Mouse (Mus musculus) frontal cortex, postnatal 14 days (tissue): ENCODE measurements around the gene Cnksr1.

Experiments used
- DNase-seq, 2 experiments: peaks; one replicate each; pipeline ENCODE4 v3.0.0; 2022; ENCODE audit warnings: low spot score in 2 of 2

The Cnksr1 gene

DNA sequence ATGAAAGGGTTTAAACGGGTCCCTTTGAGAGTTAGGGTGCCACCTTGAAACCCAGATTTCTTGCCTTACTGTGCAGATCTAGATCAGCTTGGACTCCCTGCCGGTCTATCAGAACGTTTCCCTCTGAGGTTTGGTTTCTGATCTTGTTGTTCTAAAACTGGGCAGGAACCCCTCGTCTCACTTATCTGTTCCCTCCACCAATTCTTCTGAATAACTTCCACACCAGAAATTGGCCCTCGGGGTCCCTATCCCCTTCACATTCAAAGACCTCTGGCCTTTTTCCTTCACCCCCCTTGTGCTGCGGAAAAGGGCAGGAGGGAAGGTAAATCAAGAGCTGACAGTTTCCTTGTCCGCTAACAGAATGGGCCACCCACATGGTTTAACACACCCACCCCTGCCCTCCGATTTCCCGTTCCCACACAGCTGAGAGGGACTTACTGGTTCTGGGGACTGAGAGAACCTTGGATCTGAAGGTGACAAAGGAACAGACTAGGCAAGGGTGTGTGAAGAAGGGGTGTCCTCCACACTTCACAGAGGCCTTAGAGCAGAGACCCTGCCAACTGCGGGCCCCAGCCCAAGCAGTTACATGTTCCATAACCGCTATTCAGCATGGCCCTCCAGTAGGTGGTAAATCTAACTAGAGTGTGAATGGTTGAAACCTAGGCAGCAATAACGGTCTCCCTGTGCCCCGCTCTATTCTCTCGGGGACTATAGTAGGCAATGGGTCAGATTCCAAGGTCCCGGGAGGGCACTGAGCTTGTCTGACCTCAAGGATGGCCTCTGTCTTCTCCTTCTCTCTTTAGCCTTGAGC is 14.9 kb upstream of the Cnksr1 start:
- no peak for DNase-seq

DNA sequence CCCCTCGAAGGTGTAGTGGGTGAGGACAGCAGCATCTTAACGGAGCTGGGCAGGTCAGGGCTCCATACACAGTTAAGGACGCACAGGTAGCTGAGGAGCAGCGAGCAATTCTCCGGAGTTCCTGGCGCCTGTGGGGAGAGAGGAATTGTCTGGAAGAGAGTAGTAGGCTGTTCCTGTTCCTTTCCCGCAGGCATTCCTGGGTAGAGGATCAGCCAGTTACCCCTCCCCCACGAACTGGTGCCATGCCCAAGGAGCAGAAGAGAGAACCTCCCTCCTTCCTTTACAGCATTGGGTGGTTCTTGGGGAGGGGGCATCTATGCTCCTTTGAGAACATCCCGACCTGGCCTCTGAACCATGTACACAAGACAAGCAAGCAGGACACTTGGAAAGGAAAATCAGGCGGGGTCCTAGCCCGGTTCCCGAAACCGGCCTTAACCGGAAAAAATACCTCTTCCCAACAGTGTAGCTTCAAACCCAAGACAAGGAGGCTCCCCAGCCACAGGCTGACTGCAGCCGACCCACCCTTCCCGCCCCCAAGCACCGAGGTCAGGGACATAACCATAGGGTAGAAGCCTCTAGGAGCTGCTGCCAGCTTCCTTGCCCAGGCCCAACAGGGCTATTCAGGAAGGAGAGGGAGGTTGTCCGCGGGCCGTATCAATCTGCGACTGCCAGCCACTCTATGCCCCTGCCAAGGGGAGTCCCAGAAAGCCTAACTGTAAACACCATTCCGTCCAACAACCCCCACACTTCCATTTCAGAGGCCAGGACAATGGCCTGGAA is 14.1 kb upstream of the Cnksr1 start:
- DNase-seq: no peak

- peak in 1 of 2 experiments; percentile 34 for DNase-seq
These were observed 13.3 kb upstream of the Cnksr1 start for GRCm38 (mm10) chr4:134251241-134252130.

GRCm38 (mm10) chr4:134250930-134251240 is 12.7 kb upstream of the Cnksr1 start:
- no peak for DNase-seq

DNA sequence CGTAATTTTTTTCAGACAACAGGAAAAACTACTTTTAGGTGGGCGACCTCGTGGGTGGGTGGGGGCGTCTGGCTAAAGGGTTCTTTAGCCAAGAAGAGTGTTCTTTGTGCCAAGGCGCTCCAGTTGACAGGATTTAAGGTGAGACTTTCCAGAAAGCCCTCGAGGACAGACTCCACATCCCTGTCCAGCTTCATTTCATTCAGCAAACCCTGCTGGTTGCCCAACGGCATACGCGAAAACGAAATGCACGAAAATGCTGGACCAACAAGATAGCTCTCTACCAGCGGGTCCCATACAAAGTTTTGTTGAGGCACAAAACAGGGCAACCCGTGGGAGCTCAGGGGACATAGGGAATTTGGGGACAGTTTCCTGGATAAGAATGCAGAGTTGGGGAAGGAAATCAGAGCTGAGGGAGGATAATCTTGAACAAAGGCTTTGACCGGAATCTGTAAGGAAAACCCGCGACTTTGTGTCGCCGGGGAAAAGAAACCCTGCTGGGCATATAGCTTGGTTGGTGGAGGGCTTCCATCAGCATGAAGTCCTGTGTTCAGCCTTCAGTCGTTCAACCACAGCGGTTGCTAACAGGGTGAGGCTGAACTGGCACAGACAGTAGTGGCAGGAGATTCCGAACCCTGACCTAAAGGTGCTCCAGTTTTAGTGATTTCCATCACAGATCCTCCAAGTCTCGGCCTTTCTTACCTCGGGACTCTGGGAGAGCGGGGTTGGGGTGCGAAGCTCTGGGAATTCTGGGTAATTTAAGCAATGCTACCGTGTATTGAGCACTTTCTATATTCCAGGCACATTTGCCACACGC is 12.1 kb upstream of the Cnksr1 start:
- no peak for DNase-seq

- peak in 1 of 2 experiments; percentile 60 for DNase-seq
These were observed 11.5 kb upstream of the Cnksr1 start for GRCm38 (mm10) chr4:134249651-134250050.

GRCm38 (mm10) chr4:134246719-134247258 is 8.6 kb upstream of the Cnksr1 start, which contains the start of gene Gm30191:
TSS of gene Gm30191 (plus strand) at chr4:134246935.
- no peak for DNase-seq

GRCm38 (mm10) chr4:134246256-134246655 is 8.1 kb upstream of the Cnksr1 start:
- no peak for DNase-seq

DNA sequence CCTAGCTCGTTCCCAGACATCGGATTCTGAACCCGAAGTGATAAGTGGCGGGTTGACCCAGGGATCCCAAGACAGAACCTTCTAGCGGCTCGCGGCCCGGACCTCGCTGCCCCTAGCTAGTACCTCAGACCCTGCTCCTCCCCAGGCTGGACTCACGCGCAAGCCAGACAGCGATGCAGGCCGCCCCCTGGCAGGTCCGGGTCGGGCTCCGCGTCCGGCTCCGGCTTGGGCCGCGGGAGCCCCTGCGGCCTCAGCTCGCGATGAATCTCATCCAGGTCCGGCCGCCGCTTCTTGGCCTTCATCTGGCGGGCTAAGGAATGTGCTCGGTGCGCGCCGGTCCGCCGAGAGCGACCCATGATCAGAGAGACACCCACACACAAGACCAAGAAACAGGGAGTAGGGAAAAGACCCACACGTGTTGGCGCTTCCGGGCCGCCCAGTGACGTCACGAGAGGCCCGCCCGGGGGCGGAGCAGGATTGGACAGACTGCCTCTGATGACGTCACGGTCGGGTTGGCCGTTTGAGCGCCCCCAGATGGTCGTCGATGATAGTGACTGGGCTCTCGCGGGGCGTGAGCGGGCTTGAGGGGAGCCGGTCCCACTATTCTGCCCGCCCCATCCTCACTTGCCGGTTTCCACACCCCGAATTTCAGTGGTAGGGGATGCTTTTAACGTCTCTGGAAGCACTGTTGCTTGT is 7.1 kb upstream of the Cnksr1 start, which contains the start of gene Zfp593:
Gene Zfp593, minus strand, starts transcription at position 445 of the 696 bp plus-strand sequence.
- DNase-seq: peak; percentile 89 to 95

DNA sequence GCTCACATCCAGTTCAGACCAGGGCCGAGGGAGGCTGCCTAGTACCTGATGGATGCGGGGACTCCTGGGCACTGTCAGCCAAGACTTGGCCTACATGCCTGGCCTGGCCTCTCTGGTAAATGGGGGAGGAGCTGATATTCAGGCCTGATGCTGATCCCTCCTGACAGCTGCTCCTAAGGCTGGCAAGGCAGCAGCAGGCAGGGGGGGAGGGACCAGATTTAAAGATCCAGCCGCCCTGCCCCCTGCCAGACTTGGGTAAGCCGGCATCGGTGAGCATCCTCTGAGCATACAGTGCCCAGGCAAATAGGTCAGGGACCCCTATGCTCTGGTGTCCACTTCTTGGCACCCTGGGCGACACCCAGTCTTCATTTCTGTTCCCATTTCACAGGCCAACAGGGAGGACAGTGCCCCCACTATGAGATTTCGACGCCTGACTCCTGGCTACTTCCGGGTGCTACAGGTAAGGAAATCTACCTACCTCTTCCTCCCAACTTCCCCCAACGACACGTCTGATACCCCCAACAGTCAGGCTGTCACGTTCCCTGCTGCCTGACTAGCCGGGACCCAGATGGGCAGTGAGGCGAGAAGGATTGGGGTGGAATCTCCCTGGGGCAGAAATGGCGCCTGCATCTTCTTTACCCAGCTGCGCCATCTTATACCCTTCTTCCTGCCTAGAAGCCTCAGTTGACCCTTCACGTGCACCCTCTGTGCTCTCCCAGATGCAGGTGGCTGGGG is 5.5 kb upstream of the Cnksr1 start, which contains the start of gene E130218I03Rik:
Gene E130218I03Rik, plus strand, starts transcription at position 147 of the 735 bp plus-strand sequence.
- no peak for DNase-seq

- no peak for DNase-seq
These were observed 487 bp upstream of the Cnksr1 start for GRCm38 (mm10) chr4:134238686-134239085.

GRCm38 (mm10) chr4:134237582-134238278 is 469 bp downstream of the Cnksr1 start:
- DNase-seq: no peak

DNA sequence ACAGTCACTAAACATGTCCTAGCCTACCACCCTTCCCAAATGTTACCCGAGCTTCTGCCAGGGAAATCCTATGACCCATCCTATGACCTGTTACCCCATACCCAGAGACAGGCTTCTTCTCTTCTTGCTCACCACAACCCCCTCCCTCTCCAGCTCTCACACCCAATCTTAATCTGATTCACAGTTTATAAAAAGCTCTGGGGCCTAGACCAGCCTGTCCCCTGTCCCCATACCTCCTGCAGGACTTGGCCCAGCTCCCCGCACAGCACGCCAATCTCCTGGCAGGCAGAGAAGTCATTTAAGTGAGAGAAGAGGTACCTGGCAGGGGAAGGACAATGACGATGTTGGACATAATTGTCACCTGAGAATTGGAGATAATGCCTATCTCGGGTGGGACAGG is 3.3 kb downstream of the Cnksr1 start:
- no peak for DNase-seq

- DNase-seq: no peak
These were observed 7.8 kb downstream of the Cnksr1 start for GRCm38 (mm10) chr4:134230431-134230830.

GRCm38 (mm10) chr4:134227194-134227593 is 11.0 kb downstream of the Cnksr1 start, which contains the start of gene Catsper4:
TSS of gene Catsper4 (minus strand) at chr4:134227383.
- no peak for DNase-seq

- no peak for DNase-seq
These were observed 15.2 kb downstream of the Cnksr1 start for GRCm38 (mm10) chr4:134222793-134223600.

DNA sequence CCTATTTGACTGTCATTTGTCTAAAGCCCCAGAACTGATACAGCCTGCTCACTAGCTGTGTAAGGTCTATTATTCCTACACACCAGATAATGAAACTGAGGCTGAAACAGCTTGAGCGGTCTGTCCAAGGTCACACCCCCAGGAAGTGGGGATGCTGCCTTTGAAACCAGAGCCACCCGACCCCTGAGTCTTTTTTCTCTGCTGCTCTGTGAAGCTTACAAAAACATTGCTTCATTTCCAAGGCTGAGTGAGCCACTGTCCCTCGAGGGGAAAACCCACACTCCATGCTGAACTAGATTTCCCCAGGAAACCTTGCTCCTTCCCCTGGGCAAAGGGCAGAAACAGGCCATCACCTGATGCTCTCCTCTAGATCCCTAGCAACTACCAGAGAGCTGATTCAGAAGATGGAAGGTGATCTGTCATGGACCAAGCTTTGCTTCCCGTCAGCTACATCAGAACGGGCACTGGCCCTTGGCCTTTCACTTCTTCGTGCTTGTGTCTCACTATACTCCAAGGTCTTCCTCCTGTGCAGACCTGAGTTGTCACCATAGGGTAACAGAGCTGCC is 31.6 kb downstream of the Cnksr1 start:
- no peak for DNase-seq
